8 mouse cellular contexts compared by ENCODE assay signal in genomic region chr7:34671911-34672310, GRCm38 (mm10). TPM values are rescaled to one million over a fixed set of nuclear protein-coding genes. Genes with fewer than 3 reads are reported as not detected.
DNase-seq lines count a peak whose midpoint lies in the region; ATAC-seq and TF ChIP-seq lines count a peak whose summit lies in the region.

No protein-coding gene starts in this region.

- 0% methylated on average over 6 of the region's 6 CpGs for WGBS in hindbrain, embryonic 14.5 days
- 0% methylated on average over 6 of the region's 6 CpGs for WGBS in lung, postnatal 0 days

- DNase-seq in MN1 (ENCODE audit: low spot score) = peak; percentile 86
- peak; percentile 87 to 93 for DNase-seq in cerebellum, adult 18-20 months
- peak; percentile 97 for DNase-seq in hindbrain, embryonic 14.5 days (ENCODE audit: low spot score)
- peak; percentile 96 to 97 for DNase-seq in layer of hippocampus, postnatal 10 days (ENCODE audit: low spot score in 2 of 2)
- DNase-seq in lung, postnatal 0 days (ENCODE audit: low spot score) = peak; percentile 88
- DNase-seq in ovary, postnatal 14 days (ENCODE audit: low spot score) = peak; percentile 95
- peak; percentile 83 for DNase-seq in thymus, postnatal 0 days (ENCODE audit: low spot score)

- peak; percentile 100 for TF ChIP-seq CTCF in lung, postnatal 0 days (IDR thresholded peaks at IDR 0.05)

- no peaks in the 10 kb centered on the region for H3K36me3 ChIP-seq in hindbrain, embryonic 14.5 days (replicated peaks; ENCODE audit: control insufficient read depth, insufficient read depth)
- H3K36me3 ChIP-seq in lung, postnatal 0 days (ENCODE audit: insufficient read depth, low read length) = no peaks in the 10 kb centered on the region

- no peak overlapping the region for H3K9ac ChIP-seq in hindbrain, embryonic 14.5 days
- no peak overlapping the region for H3K9ac ChIP-seq in lung, postnatal 0 days (replicated peaks; ENCODE audit: low read depth)

- H3K4me1 ChIP-seq in hindbrain, embryonic 14.5 days (replicated peaks; ENCODE audit: control insufficient read depth, insufficient read depth, low read length) = no peaks in the 10 kb centered on the region; the same call in 1 of the 2 replicates
- H3K4me1 ChIP-seq in lung, postnatal 0 days (ENCODE audit: insufficient read depth, low read depth, low read length) = no peaks in the 10 kb centered on the region

- ATAC-seq in frontal cortex, adult (ENCODE audit: low TSS enrichment) = peak; percentile 64
- peak; percentile 58 for ATAC-seq in hindbrain, embryonic 14.5 days (ENCODE audit: low FRiP score)
- peak; percentile 68 for ATAC-seq in lung, postnatal 0 days

- no peak overlapping the region for H3K4me3 ChIP-seq in hindbrain, embryonic 14.5 days (replicated peaks; ENCODE audit: low read length)
- H3K4me3 ChIP-seq in lung, postnatal 0 days (ENCODE audit: low read depth, low read length) = no peak overlapping the region

- peaks cover 36% of the 10 kb centered on the region for H3K27me3 ChIP-seq in hindbrain, embryonic 14.5 days (ENCODE audit: control insufficient read depth, insufficient read depth, low read length)
- peaks cover 17% of the 10 kb centered on the region for H3K27me3 ChIP-seq in lung, postnatal 0 days (replicated peaks; ENCODE audit: insufficient read depth, low read length)

- no peak overlapping the region for H3K4me2 ChIP-seq in hindbrain, embryonic 14.5 days (replicated peaks)
- no peak overlapping the region for H3K4me2 ChIP-seq in lung, postnatal 0 days (replicated peaks; ENCODE audit: low read depth, low read length)

- no peak for TF ChIP-seq EP300 in lung, postnatal 0 days (IDR thresholded peaks at IDR 0.05)

- no peaks in the 10 kb centered on the region for H3K9me3 ChIP-seq in hindbrain, embryonic 14.5 days (ENCODE audit: control insufficient read depth, low read length)
- no peaks in the 10 kb centered on the region for H3K9me3 ChIP-seq in lung, postnatal 0 days (ENCODE audit: low read length)

- H3K27ac ChIP-seq in hindbrain, embryonic 14.5 days = no peak overlapping the region
- no peak overlapping the region for H3K27ac ChIP-seq in lung, postnatal 0 days (ENCODE audit: low read length)

RNA-seq across cellular contexts. Expression of gene Kctd15, which starts 15.4 kb away (rescaled TPM):
- polyA plus RNA-seq in hindbrain, embryonic 14.5 days (2014; fragmentation: Nextera tagmentation; extraction: Ambion mirVana) = 12.3 and 13.0 TPM in 2 replicates
- 10 to 100 TPM; 19.1 to 24.2 TPM for total RNA-seq in layer of hippocampus, postnatal 10 days (2021)
- 5.9 and 7.4 TPM in 2 replicates for polyA plus RNA-seq in lung, postnatal 0 days (2015; fragmentation: Nextera tagmentation; extraction: Ambion mirVana)
- polyA plus RNA-seq in thymus, postnatal 0 days (2015; fragmentation: Nextera tagmentation; extraction: Ambion mirVana) = 5.7 and 8.0 TPM in 2 replicates
